Mouse (Mus musculus) MEL (cell line): ENCODE data around the gene Enthd1. TPM values are rescaled to one million over a fixed set of nuclear protein-coding genes. Genes with fewer than 3 reads are reported as not detected.

Experiments used
- DNase-seq: peaks from one replicate; pipeline ENCODE4 v3.0.0; 2011; ENCODE audit warnings: low read depth, low spot score
- H3K27ac ChIP-seq: 2 replicates; pipeline ENCODE4 v1.5.1; 2012; ENCODE audit warnings: low read depth, mild to moderate bottlenecking, control low read depth, low read length, moderate library complexity; ENCODE audit not compliant: control insufficient read depth
- H3K27me3 ChIP-seq, 2 experiments: fragments of 150-350 bp in 1 of 2; sonication (generic) in 1 of 2; 2 replicates each; pipeline ENCODE4 v1.6.1; 2012; ENCODE audit warnings: low read length in 2 of 2, mild to moderate bottlenecking in 2 of 2, improper control_type of control experiment in 1 of 2, moderate library complexity in 1 of 2; ENCODE audit not compliant: insufficient read depth in 2 of 2, control insufficient read depth in 1 of 2
- H3K36me3 ChIP-seq, 2 experiments: 2 replicates each; pipeline ENCODE4 v1.6.1; 2012 to 2014; ENCODE audit warnings: low read length in 2 of 2, improper control_type of control experiment in 1 of 2, inconsistent platforms in 1 of 2, mild to moderate bottlenecking in 1 of 2; ENCODE audit not compliant: insufficient read depth in 2 of 2, control insufficient read depth in 1 of 2
- H3K4me1 ChIP-seq, 2 experiments: fragments of 150-350 bp in 1 of 2; sonication (generic) in 1 of 2; 2 replicates each; pipeline ENCODE4 v1.6.1; 2012; ENCODE audit warnings: low read length in 2 of 2, improper control_type of control experiment in 1 of 2, mild to moderate bottlenecking in 1 of 2; ENCODE audit not compliant: insufficient read depth in 2 of 2, control insufficient read depth in 1 of 2
- H3K4me3 ChIP-seq, 2 experiments: fragments of 150-350 bp in 1 of 2; sonication (generic) in 1 of 2; 2 replicates each; pipeline ENCODE4 v1.5.1; 2012; ENCODE audit warnings: low read depth in 2 of 2, low read length in 2 of 2, mild to moderate bottlenecking in 2 of 2, moderate library complexity in 2 of 2, control low read depth in 1 of 2, improper control_type of control experiment in 1 of 2; ENCODE audit not compliant: control insufficient read depth in 1 of 2, insufficient read depth in 1 of 2
- H3K79me2 ChIP-seq: 2 replicates; pipeline ENCODE4 v1.6.1; 2012; ENCODE audit warnings: mild to moderate bottlenecking, low read length, moderate library complexity; ENCODE audit not compliant: control insufficient read depth, poor library complexity, insufficient read depth
- H3K9ac ChIP-seq: 2 replicates; pipeline ENCODE4 v1.6.1; 2012; ENCODE audit warnings: low read depth, mild to moderate bottlenecking, control low read depth, low read length, moderate library complexity; ENCODE audit not compliant: control insufficient read depth, poor library complexity, severe bottlenecking
- H3K9me3 ChIP-seq: fragments of 150-350 bp; sonication (generic); replicated peaks from 2 replicates; pipeline ENCODE4 v1.6.1; 2012; ENCODE audit warnings: mild to moderate bottlenecking, low read length, improper control_type of control experiment, moderate library complexity; ENCODE audit not compliant: insufficient read depth
- BHLHE40 ChIP-seq: IDR thresholded peaks from 2 replicates; pipeline ENCODE4 v1.6.1; 2012; ENCODE audit warnings: low read depth, mild to moderate bottlenecking, inconsistent platforms, low read length, improper control_type of control experiment, borderline replicate concordance
- CHD1 ChIP-seq: IDR thresholded peaks from 2 replicates; pipeline ENCODE4 v1.6.1; 2012; ENCODE audit warnings: low read depth, mild to moderate bottlenecking, inconsistent platforms, low read length, improper control_type of control experiment
- CHD2 ChIP-seq: IDR thresholded peaks from 2 replicates; pipeline ENCODE4 v1.6.1; 2011; ENCODE audit warnings: low read length, improper control_type of control experiment
- CTCF ChIP-seq, 3 experiments: IDR thresholded peaks in 2 of 3; conservative IDR thresholded peaks in 1 of 3; 2 replicates each; pipeline ENCODE4 v1.5.1; 2011 to 2012; ENCODE audit warnings: low read length in 3 of 3, low read depth in 2 of 3, mild to moderate bottlenecking in 2 of 3, improper control_type of control experiment in 1 of 3, inconsistent platforms in 1 of 3, mixed read lengths in 1 of 3, moderate library complexity in 1 of 3; ENCODE audit not compliant: control insufficient read depth in 1 of 3, insufficient read depth in 1 of 3, poor library complexity in 1 of 3, severe bottlenecking in 1 of 3
- E2F4 ChIP-seq: IDR thresholded peaks from 2 replicates; pipeline ENCODE4 v1.6.1; 2011; ENCODE audit warnings: low read depth, low read length, improper control_type of control experiment, borderline replicate concordance
- ELF1 ChIP-seq: IDR thresholded peaks from 2 replicates; pipeline ENCODE4 v1.6.1; 2014; ENCODE audit warnings: low read depth, mild to moderate bottlenecking, inconsistent platforms, low read length, improper control_type of control experiment, moderate library complexity
- EP300 ChIP-seq, 2 experiments: IDR thresholded peaks; 2 replicates each; pipeline ENCODE4 v1.6.1; 2011; ENCODE audit warnings: improper control_type of control experiment in 2 of 2, low read length in 2 of 2, low read depth in 1 of 2, mild to moderate bottlenecking in 1 of 2
- ETS1 ChIP-seq: IDR thresholded peaks from 2 replicates; pipeline ENCODE4 v1.6.1; 2012; ENCODE audit warnings: low read depth, mild to moderate bottlenecking, inconsistent platforms, low read length, improper control_type of control experiment, moderate library complexity
- GABPA ChIP-seq: IDR thresholded peaks from 2 replicates; pipeline ENCODE4 v1.6.1; 2012; ENCODE audit warnings: low read depth, mild to moderate bottlenecking, inconsistent platforms, low read length, improper control_type of control experiment, moderate library complexity
- GATA1 ChIP-seq: IDR thresholded peaks from 2 replicates; pipeline ENCODE4 v1.6.1; 2011; ENCODE audit warnings: low read depth, low read length, improper control_type of control experiment
- JUND ChIP-seq: IDR thresholded peaks from 2 replicates; pipeline ENCODE4 v1.6.1; 2011; ENCODE audit warnings: low read depth, mild to moderate bottlenecking, improper control_type of control experiment, low read length
- KAT2A ChIP-seq: conservative IDR thresholded peaks from 2 replicates; pipeline ENCODE4 v1.6.1; 2012; ENCODE audit warnings: low read depth, low read length, improper control_type of control experiment, inconsistent platforms
- MAX ChIP-seq: IDR thresholded peaks from 2 replicates; pipeline ENCODE4 v1.6.1; 2011; ENCODE audit warnings: low read length, improper control_type of control experiment
- MAZ ChIP-seq: IDR thresholded peaks from 2 replicates; pipeline ENCODE4 v1.6.1; 2012; ENCODE audit warnings: low read depth, mild to moderate bottlenecking, inconsistent platforms, low read length, improper control_type of control experiment
- MYB ChIP-seq: IDR thresholded peaks from 2 replicates; pipeline ENCODE4 v1.6.1; 2011; ENCODE audit warnings: mild to moderate bottlenecking, low read depth, low read length, improper control_type of control experiment
- MYC ChIP-seq: IDR thresholded peaks from 2 replicates; pipeline ENCODE4 v1.6.1; 2011; ENCODE audit warnings: low read depth, mild to moderate bottlenecking, low read length, improper control_type of control experiment, moderate library complexity
- NELFE ChIP-seq: IDR thresholded peaks from 2 replicates; pipeline ENCODE4 v1.6.1; 2011; ENCODE audit warnings: low read depth, low read length, improper control_type of control experiment
- NRF1 ChIP-seq: IDR thresholded peaks from 2 replicates; pipeline ENCODE4 v1.6.1; 2014; ENCODE audit warnings: low read depth, mild to moderate bottlenecking, inconsistent platforms, low read length, improper control_type of control experiment, moderate library complexity; ENCODE audit not compliant: poor library complexity, insufficient read depth, severe bottlenecking
- POLR2AphosphoS2 ChIP-seq: IDR thresholded peaks from 2 replicates; pipeline ENCODE4 v1.6.1; 2011; ENCODE audit warnings: low read length, improper control_type of control experiment
- POLR2AphosphoS5 ChIP-seq: IDR thresholded peaks from 2 replicates; pipeline ENCODE4 v1.6.1; 2012; ENCODE audit warnings: low read depth, borderline replicate concordance, mild to moderate bottlenecking, inconsistent platforms, low read length, moderate library complexity, mixed read lengths
- RCOR1 ChIP-seq: IDR thresholded peaks from 2 replicates; pipeline ENCODE4 v1.6.1; 2012; ENCODE audit warnings: low read depth, mild to moderate bottlenecking, inconsistent platforms, low read length, improper control_type of control experiment
- TCF12 ChIP-seq: IDR thresholded peaks from 2 replicates; pipeline ENCODE4 v1.6.1; 2014; ENCODE audit warnings: low read depth, mild to moderate bottlenecking, inconsistent platforms, low read length, improper control_type of control experiment, moderate library complexity
- USF1 ChIP-seq: IDR thresholded peaks from 2 replicates; pipeline ENCODE4 v1.6.1; 2014; ENCODE audit warnings: low read depth, mild to moderate bottlenecking, inconsistent platforms, low read length, improper control_type of control experiment, moderate library complexity
- USF2 ChIP-seq, 2 experiments: IDR thresholded peaks; 2 replicates each; pipeline ENCODE4 v1.6.1; 2011 to 2012; ENCODE audit warnings: improper control_type of control experiment in 2 of 2, low read length in 2 of 2, borderline replicate concordance in 1 of 2, inconsistent platforms in 1 of 2, low read depth in 1 of 2, mild to moderate bottlenecking in 1 of 2; ENCODE audit not compliant: insufficient read depth in 1 of 2
- ZC3H11A ChIP-seq: IDR thresholded peaks from 2 replicates; pipeline ENCODE4 v1.6.1; 2012; ENCODE audit warnings: low read depth, mild to moderate bottlenecking, inconsistent platforms, low read length, improper control_type of control experiment
- polyA plus RNA-seq, 2 experiments: library from polyadenylated mRNA; stranded (reverse) in 1 of 2; unstranded in 1 of 2; fragments of >175 nt in 1 of 2; fragments of >200 nt in 1 of 2; gene quantifications; 2 replicates each; pipeline versions ENCODE4 v1.2.1 to v1.2.4; 2012; ENCODE audit warnings: low replicate concordance in 2 of 2, low read depth in 1 of 2; ENCODE audit not compliant: insufficient read length in 2 of 2, insufficient read depth in 1 of 2, missing spikeins in 1 of 2
- total RNA-seq: library from RNA; depleted of rRNA; stranded (reverse); fragments of 300-350 nt; gene quantifications from 2 replicates; pipeline ENCODE4 v1.2.3, GENCODE M21; 2012

Gene Enthd1
- total and polyA plus RNA-seq, 3 experiments, result not detected

GRCm38 (mm10) chr15:80554860-80555822 lies 9.8 kb downstream of the Enthd1 start:
- H3K9ac ChIP-seq, result no peak overlapping the region

GRCm38 (mm10) chr15:80545430-80545829 lies 19.5 kb downstream of the Enthd1 start:
- Histone ChIP-seq H3K9ac (no peak overlapping the region), H3K4me3 (no peak overlapping the region), H3K27ac (no peak overlapping the region), H3K27me3 (peaks cover 3% of the 10 kb centered on the region in 2 experiments; a peak in 2 of 4 replicates), H3K4me1 (no peaks in the 10 kb centered on the region), H3K79me2 (no peaks in the 10 kb centered on the region), H3K36me3 (no peaks in the 10 kb centered on the region), H3K9me3 (no peaks in the 10 kb centered on the region)
- TF ChIP-seq USF2 (IDR thresholded peaks at IDR 0.05; ENCODE audit: borderline replicate concordance in 1 of 2, insufficient read depth in 1 of 2, low read depth in 1 of 2, low read length in 2 of 2) (no peak), ETS1 (no peak), USF1 (no peak), MAZ (no peak), TCF12 (no peak), CHD2 (no peak), CHD1 (no peak), NELFE (no peak), CTCF (IDR thresholded peaks at IDR 0.05 in 2 of 3, conservative IDR thresholded peaks at IDR 0.05 in 1 of 3; ENCODE audit: control insufficient read depth in 1 of 3, insufficient read depth in 1 of 3, low read depth in 2 of 3, low read length in 3 of 3, poor library complexity in 1 of 3, severe bottlenecking in 1 of 3) (no peak), EP300 (IDR thresholded peaks at IDR 0.05; ENCODE audit: low read depth in 1 of 2, low read length in 2 of 2) (no peak), JUND (no peak), NRF1 (no peak), POLR2AphosphoS5 (no peak), E2F4 (no peak), GATA1 (no peak), ELF1 (no peak), BHLHE40 (no peak)
- no peak for DNase-seq

More at GRCm38 (mm10) chr15:80554860-80555822, 9.8 kb downstream of the Enthd1 start:
- Histone ChIP-seq H3K4me3 (no peak overlapping the region), H3K79me2 (no peaks in the 10 kb centered on the region), H3K36me3 (peaks cover 0 to 3% of the 10 kb centered on the region in 2 experiments; a peak in 1 of 4 replicates), H3K9me3 (no peaks in the 10 kb centered on the region), H3K4me1 (peaks cover 0 to 4% of the 10 kb centered on the region in 2 experiments; a peak in 1 of 4 replicates), H3K27me3 (peaks cover 4 to 7% of the 10 kb centered on the region in 2 experiments), H3K27ac (no peak overlapping the region)
- DNase-seq, result no peak
- no peak for TF ChIP-seq NRF1
- no peak for TF ChIP-seq E2F4
- TF ChIP-seq POLR2AphosphoS5, result no peak
- TF ChIP-seq MAX, result no peak
- no peak for TF ChIP-seq KAT2A
- no peak for TF ChIP-seq ZC3H11A
- no peak for TF ChIP-seq POLR2AphosphoS2
- no peak for TF ChIP-seq MYC
- TF ChIP-seq MYB, result no peak
- TF ChIP-seq GABPA, result no peak
- TF ChIP-seq RCOR1, result no peak
- no peak for TF ChIP-seq JUND
